Mouse (Mus musculus): ENCODE results near the gene Fam185a.

DNA sequence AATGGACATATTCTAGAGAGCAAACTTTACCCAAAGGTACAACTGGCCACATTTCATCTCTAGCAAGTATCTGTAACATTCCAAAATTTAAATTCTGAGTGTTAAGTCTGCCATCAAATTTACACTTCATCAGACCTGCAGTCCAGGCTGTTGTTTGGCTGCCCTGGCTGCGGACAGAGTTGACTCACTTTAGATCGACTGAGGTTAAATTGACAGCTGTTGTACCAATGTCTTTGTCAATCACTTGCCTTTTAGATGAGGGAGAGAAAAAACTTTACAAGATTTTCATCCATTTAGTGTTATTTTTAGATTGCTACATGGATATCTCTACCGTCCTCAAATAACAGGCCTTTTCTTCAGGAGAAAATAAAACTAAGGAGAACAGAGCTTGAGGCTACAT lies 94.4 kb downstream of the Fam185a start:
- TF ChIP-seq POLR2A (IDR thresholded peaks at IDR 0.05; ENCODE audit: insufficient read depth, low read depth, low read length) (no peak), CTCF (IDR thresholded peaks at IDR 0.05) (no peak)
